Mouse (Mus musculus) monocyte, adult 5-6 weeks (primary cell): ENCODE measurements around the gene Spire2. TPM values are rescaled to one million over a fixed set of nuclear protein-coding genes. Genes with fewer than 3 reads are reported as not detected.
"Not testable (repeated sequence)": the region's sequence is repeated elsewhere in the genome, so short reads cannot be mapped to it uniquely, and the experiment has no call there.

Experiments
- ATAC-seq: fragments of 153-309, 156-312 bp; replicated peaks from 2 replicates; pipeline ENCODE4 v1.8.0; 2017; ENCODE audit warnings: mild to moderate bottlenecking; ENCODE audit not compliant: low TSS enrichment, insufficient number of reproducible peaks, severe bottlenecking, poor library complexity, low FRiP score
- total RNA-seq: library from RNA; stranded (forward); fragments of 200-1000, 200-491, 200-594 nt; gene quantifications from 3 replicates; pipeline ENCODE4 v1.2.3, GENCODE M21; 2017

Gene Spire2
- total RNA-seq, 1 experiment from 2014 or later, result not detected

GRCm38 (mm10) chr8:123410049-123410587 lies 77.6 kb downstream of the Spire2 start:
- no peak for ATAC-seq

- ATAC-seq, result no peak
These were observed 78.3 kb downstream of the Spire2 start for GRCm38 (mm10) chr8:123410788-123411187.

GRCm38 (mm10) chr8:123411246-123411645 lies 78.7 kb downstream of the Spire2 start, which contains the start of gene Tubb3:
Gene Tubb3 (plus strand): TSS chr8:123411424.
- peak; percentile 42; the same call in 1 of the 2 replicates for ATAC-seq

DNA sequence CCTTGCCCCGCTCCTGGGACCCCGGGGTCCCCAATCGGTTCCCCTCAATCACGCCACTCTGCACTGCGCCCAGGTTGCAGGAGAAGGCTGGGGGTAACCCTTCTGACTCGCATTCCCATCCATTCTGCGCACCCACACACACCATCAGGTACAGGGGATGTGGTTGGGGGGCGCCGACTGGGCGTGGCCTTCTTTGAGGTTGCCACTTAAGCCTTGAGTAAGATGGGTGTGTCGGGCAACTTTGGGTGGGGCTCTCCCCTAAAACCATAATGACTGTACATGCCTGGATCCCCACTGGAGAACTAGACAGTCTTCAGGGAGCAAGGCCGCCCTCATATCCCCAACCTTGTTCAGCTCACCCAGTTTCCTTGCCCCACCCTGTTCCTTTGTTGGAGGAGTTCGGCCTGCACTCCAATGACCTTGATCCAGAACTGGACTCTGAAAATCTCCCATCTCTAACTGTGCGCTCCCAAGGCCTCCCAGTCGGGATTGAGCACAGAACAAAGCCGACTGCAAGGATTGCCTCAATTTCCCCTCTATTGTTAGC lies 79.3 kb downstream of the Spire2 start:
- no peak for ATAC-seq

DNA sequence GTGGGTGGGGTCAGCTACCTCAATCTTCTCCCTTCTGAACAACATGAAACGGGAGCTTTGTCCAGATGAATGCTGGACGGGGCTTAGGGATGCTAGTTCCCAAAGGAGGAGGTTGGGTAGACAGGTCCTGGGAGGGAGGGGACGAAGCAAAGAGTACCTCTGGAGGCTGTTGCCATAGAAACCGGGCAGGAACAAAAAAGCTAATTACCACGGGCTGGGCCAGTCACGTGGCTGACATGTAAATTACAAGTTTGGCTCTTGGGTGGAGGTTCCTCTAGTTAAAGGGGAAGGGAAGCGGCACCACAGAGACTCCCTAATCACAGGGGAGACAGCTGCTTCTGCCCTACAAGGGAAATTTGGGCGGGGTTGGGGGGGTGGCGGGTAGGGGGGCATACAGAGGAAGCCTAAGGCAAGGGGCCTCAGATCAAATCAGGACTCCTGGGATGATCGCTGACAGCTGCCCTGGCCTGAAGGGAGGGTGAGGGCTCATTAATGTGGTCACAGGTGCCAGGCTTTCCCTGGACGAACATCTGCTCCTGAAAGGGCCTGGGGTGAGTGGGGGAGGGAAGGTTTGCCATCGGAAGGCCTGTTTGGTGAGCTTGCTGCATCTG lies 80.2 kb downstream of the Spire2 start:
- ATAC-seq, result peak; percentile 58

GRCm38 (mm10) chr8:123414255-123414654 lies 81.7 kb downstream of the Spire2 start:
- no peak for ATAC-seq

DNA sequence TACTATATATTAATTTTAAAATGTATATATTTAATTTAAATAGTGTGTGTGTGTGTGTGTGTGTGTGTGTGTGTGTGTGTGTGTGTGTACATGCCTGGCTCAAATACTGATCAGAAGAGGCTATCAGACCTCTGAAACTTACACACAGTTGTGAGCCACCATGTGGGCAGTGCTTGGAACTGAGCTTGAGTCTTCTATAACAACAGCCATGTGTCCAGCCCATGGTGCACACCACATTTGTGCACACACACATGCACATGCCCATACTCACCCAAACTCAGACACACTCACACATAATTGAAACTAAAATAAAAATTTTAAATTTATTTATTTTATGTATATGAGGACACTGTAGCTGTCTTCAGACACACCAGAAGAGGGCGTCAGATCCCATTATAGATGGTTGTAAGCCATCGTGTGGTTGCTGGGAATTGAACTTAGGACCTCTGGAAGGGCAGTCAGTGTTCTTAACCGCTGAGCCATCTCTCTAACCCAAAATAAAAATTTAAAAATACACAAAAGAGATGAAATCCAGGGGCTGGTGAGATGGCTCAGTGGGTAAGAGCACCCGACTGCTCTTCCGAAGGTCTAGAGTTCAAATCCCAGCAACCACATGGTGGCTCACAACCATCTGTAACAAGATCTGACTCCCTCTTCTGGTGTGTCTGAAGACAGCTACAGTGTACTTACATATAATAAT lies 82.6 kb downstream of the Spire2 start:
- ATAC-seq, result not testable (repeated sequence)

GRCm38 (mm10) chr8:123415967-123416943 lies 83.7 kb downstream of the Spire2 start:
- ATAC-seq, result no peak

DNA sequence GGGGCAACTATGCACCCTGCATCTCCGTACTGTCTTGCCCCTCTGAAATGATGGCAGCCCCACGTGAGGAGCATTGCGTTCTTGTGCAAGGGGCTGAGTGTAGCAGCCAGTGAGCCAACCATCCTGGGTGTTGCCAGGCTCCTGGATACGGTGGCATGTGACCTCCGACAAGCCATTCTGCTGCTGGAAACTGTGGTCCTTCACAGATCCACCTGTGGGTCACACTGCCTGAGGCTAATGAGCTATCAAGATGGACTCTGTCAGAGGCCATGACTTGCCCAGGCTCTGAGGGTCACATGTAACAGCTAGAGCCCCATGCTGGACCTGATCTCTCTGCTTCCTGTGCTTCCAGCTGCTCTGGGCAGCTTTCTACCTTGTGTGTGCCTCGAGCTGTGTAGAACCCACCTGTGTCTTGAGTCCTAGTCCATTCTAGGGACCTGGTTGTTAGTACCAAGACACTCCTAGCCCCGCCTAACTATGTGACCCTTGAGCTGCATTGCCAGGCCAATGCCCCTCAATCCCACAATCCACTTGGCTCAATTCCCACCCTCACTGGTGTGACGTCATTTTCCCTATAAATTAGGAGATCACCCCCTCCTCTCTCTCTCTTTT lies 84.5 kb downstream of the Spire2 start:
- ATAC-seq, result no peak

Other genes starting within 250 kb of the Spire2 start
- gene Rpl13, start 230.4 kb upstream of the Spire2 start, total RNA-seq, result 1,374 to 1,974 TPM (median 1,861 TPM) in 3 replicates
- gene Cpne7, start 215.3 kb upstream of the Spire2 start, total RNA-seq, result 3.8 to 29.8 TPM (median 13.9 TPM) in 3 replicates
- gene Sult5a1, start 174.4 kb upstream of the Spire2 start, total RNA-seq, result not detected in 3 replicates
- gene Dpep1, start 146.5 kb upstream of the Spire2 start, total RNA-seq, result not detected in 3 replicates
- gene Chmp1a, start 120.0 kb upstream of the Spire2 start, total RNA-seq, result 53.4 to 64.6 TPM (median 62.4 TPM) in 3 replicates
- not detected in 3 replicates for gene Spata33, start 119.9 kb upstream of the Spire2 start, total RNA-seq
- 25.8 to 42.8 TPM (median 39.1 TPM) in 3 replicates for gene Cdk10, start 107.9 kb upstream of the Spire2 start, total RNA-seq
- 0.85 to 3.6 TPM (median 0.95 TPM) in 3 replicates for gene Spata2l, start 96.5 kb upstream of the Spire2 start, total RNA-seq
- 17.2 to 28.0 TPM (median 25.4 TPM) in 3 replicates for gene Zfp276, start 78.5 kb upstream of the Spire2 start, total RNA-seq
- gene Vps9d1, start 78.4 kb upstream of the Spire2 start, total RNA-seq, result 28.2 to 59.4 TPM (median 54.9 TPM) in 3 replicates
- 11.2 to 31.4 TPM (median 24.6 TPM) in 3 replicates for gene Fanca, start 14.1 kb upstream of the Spire2 start, total RNA-seq
- gene Tcf25, start 41.0 kb downstream of the Spire2 start, total RNA-seq, result 415 to 577 TPM (median 562 TPM) in 3 replicates
- not detected in 3 replicates for gene Mc1r, start 74.4 kb downstream of the Spire2 start, total RNA-seq
- 0.29 to 0.96 TPM (median 0.76 TPM) in 3 replicates for gene Tubb3, start 78.7 kb downstream of the Spire2 start, total RNA-seq
- gene Def8, start 90.8 kb downstream of the Spire2 start, total RNA-seq, result 9.1 to 9.7 TPM (median 9.4 TPM) in 3 replicates
- 11.3 to 24.6 TPM (median 14.3 TPM) in 3 replicates for gene Afg3l1, start 145.2 kb downstream of the Spire2 start, total RNA-seq
- 0.64 TPM in 1 of 3 replicates, not detected in the others for gene Dbndd1, start 182.8 kb downstream of the Spire2 start, total RNA-seq
- 4.2 to 6.7 TPM (median 5.1 TPM) in 3 replicates for gene Gas8, start 186.1 kb downstream of the Spire2 start, total RNA-seq